Mouse (Mus musculus): ENCODE data around the gene Nxpe5.

Nxpe5 gene

GRCm38 (mm10) chr5:138253061-138253460, 27.4 kb downstream of the Nxpe5 start:
- no peak for DNase-seq (ENCODE audit: low spot score in 2 of 2)

DNA sequence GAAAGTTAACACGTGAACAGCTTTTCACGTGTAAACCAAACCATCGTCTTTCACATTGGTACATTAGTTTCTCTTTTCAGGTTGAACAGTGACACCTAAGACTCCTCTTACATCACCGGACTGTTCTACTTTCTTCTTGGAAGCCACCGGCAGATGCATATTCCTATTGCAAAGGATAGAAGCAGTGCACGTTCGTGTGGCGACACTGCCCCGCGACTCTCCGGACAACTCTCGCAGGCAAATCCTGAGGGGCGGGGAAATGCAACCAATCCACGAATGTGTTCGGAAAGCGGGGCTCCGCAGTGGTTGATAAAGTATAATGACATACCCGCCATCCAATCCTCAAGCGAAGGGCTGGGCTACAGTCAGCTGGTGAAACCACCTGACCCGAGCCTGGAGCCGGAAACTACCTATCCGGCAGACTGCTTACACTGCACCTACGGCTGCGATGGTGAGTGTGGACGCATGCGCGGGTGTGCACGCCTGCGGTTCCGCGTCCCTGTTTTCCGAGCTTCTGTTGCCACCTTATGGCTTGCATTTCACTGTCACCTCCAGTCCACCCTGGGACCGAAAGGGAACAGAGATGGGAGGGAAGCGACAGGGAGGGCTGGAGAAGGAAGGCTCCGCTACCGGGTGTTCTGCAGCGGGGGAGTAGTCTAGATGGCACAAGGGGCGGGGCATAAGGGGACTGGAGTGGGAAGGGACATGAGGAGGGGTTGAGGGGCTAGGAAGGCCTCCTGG, 29.8 kb downstream of the Nxpe5 start, which contains the start of gene Lamtor4:
Gene Lamtor4 (plus strand): TSS at position 130 of the 741 bp plus-strand sequence.
- DNase-seq (ENCODE audit: low spot score in 2 of 2) = peak; percentile 93 to 96

DNA sequence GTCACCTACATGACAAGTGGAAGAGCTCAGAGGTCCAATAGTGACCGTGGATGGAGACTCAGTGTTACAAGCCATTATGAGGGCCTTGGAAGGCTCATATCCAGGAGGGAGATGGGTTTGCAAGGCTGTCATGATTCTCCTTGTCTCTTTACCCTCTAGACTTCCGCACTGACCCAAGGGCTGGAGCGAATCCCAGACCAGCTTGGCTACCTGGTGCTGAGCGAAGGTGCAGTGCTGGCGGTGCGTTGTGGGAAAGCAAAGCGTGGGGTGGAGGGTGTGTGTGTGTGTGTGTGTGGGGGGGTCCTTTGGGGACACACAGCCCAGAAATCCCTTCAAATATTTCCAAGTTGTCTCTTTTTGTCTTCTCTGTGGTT, 30.4 kb downstream of the Nxpe5 start:
- no peak for DNase-seq (ENCODE audit: low spot score in 2 of 2)

DNA sequence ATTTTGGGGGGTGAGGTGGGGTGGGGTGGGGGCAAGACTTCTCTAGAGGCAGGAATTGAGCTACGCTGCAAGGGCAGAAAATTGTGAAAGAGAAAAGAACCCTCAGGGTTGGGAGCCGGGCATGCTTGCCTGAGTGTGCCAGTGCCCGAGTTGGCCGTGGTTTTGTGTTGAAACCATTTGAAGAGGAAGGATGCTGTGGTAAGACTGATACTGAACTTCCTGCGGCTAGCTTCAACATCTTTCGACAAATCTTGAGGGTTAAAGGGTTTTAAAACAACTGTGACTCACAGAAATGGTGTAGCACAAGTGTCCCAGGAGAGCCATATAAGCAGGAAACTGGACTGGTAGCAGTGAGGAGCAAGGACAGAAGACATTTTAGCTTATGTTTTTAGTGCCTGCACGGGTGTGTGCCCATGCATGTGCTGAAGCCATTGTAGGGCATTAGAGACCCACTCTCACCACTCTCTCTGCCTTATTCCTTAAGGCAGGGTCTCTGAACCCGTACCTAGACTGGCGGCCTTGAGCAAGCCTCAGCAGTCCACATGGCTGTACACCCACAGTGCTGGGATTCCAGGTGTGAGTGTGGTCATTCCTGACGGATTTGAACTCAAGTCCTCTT, 31.4 kb downstream of the Nxpe5 start:
- DNase-seq (ENCODE audit: low spot score in 2 of 2) = no peak

- DNase-seq (ENCODE audit: low spot score in 2 of 2) = no peak
These were observed 31.9 kb downstream of the Nxpe5 start for GRCm38 (mm10) chr5:138257585-138257978.

- no peak for DNase-seq (ENCODE audit: low spot score in 2 of 2)
These were observed 32.4 kb downstream of the Nxpe5 start for GRCm38 (mm10) chr5:138258078-138258477.

DNA sequence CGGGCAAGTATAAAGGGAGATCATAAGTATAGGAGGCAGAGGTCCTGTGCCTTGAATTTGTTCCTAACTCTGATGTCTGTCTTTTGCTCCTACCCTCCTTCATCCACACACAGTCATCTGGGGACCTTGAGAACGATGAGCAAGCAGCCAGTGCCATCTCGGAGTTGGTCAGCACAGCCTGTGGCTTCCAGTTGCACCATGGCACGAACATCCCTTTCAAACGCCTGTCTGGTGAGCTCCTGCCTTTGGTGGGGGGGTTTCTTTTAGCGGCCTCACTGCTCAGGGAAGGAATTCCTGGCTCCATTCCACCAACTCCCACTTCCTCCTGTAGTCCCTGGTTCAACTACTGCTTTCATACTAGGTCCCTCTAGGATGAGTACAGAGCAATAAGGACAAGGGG, 32.8 kb downstream of the Nxpe5 start:
- no peak for DNase-seq (ENCODE audit: low spot score in 2 of 2)

DNA sequence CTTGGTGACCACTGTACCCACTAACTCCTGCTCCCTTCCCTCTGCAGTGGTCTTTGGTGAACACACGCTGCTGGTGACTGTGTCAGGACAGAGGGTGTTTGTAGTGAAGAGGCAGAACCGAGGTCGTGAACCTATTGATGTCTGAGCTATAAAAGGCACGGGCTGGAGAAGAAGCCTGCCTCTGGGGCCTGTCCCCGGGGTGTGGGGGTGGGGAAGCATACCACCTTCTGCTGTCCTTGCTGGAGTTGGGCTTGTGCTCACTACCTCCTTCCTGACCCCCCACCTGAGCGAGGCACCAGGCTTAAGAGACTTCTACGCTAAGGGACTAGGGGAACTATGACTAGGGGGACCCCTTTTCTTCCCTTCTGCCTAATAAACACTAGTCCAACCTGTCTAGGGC, 33.3 kb downstream of the Nxpe5 start:
- no peak for DNase-seq (ENCODE audit: low spot score in 2 of 2)

DNA sequence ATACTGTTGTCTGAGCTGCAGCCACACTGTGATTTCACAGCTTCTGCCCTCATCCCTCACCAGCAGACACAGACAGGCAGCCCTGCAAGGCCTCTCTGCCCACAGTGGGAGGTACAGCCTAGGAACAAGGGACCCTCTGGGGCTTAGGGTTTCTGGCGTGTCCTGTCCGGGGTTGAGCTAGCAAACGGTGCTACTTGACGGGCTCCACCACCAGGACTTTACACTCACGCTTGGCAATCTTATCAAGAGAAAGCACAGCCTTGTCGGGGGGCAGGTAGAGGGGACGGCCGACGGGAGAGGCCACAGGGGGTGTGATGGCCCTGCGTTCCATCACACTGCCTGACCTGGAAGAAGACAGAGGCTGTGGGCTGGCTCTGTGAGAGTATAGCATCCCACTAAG, 34.4 kb downstream of the Nxpe5 start:
- DNase-seq (ENCODE audit: low spot score in 2 of 2) = no peak

GRCm38 (mm10) chr5:138260834-138261233, 35.1 kb downstream of the Nxpe5 start:
- no peak for DNase-seq (ENCODE audit: low spot score in 2 of 2)

GRCm38 (mm10) chr5:138262001-138262400, 36.3 kb downstream of the Nxpe5 start:
- DNase-seq (ENCODE audit: low spot score in 2 of 2) = no peak

DNA sequence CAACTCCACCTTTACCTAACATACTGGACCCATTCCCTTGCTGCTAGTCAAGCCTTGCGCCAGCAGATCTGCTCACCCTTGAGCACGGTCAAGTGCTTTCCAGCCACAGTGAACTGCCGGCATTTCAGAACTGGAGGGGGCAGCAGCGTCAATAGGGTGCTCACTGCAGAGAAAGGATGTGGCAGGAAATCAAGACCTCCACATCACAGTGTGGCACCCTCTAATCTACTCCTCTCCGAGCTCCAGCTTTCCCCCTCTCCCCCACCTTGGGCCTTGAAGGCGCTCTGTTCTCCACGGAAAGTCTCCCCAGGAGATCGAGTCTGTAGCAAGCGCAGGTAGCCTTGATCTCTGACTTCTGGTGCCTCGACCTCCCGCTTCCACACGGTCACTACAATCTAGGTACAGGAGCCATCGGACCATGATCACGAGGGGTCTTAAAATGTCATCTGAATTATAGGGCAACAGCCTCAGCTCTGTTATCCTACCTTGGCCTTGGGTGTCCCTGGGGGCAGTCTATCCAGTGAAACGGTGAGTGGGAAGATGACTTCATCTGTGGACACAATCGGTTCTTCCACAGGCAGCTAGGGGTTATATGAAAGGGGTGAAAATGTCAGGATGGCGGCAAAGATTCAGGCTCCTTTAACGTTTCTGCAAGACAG, 37.0 kb downstream of the Nxpe5 start:
- no peak for DNase-seq (ENCODE audit: low spot score in 2 of 2)

GRCm38 (mm10) chr5:138263260-138264206, 37.8 kb downstream of the Nxpe5 start, which contains the start of gene BC037034:
BC037034 (minus strand) TSS chr5:138264033.
- DNase-seq (ENCODE audit: low spot score in 2 of 2) = peak; percentile 84 to 91

- DNase-seq (ENCODE audit: low spot score in 2 of 2) = no peak
These were observed 38.5 kb downstream of the Nxpe5 start for GRCm38 (mm10) chr5:138264207-138264578.

GRCm38 (mm10) chr5:138265712-138266111, 40.0 kb downstream of the Nxpe5 start:
- no peak for DNase-seq (ENCODE audit: low spot score in 2 of 2)

- DNase-seq (ENCODE audit: low spot score in 2 of 2) = no peak
These were observed 41.4 kb downstream of the Nxpe5 start for GRCm38 (mm10) chr5:138267114-138267513.

- no peak for DNase-seq (ENCODE audit: low spot score in 2 of 2)
These were observed 43.3 kb downstream of the Nxpe5 start for GRCm38 (mm10) chr5:138268980-138269379.

- DNase-seq (ENCODE audit: low spot score in 2 of 2) = no peak
These were observed 45.5 kb downstream of the Nxpe5 start for GRCm38 (mm10) chr5:138271232-138271631.

- DNase-seq (ENCODE audit: low spot score in 2 of 2) = no peak
These were observed 46.8 kb downstream of the Nxpe5 start, which contains the start of gene Gal3st4 for GRCm38 (mm10) chr5:138272409-138272923. Gal3st4 (minus strand) TSS chr5:138272840.

- no peak for DNase-seq (ENCODE audit: low spot score in 2 of 2)
These were observed 48.5 kb downstream of the Nxpe5 start for GRCm38 (mm10) chr5:138274186-138274585.

Data from frontal cortex, postnatal 10 days (tissue).